Mouse (Mus musculus) adrenal gland, postnatal 4 days (tissue): ENCODE measurements around the gene Taco1. TPM values are rescaled to one million over a fixed set of nuclear protein-coding genes. Genes with fewer than 3 reads are reported as not detected.
"Not testable (repeated sequence)": the region's sequence is repeated elsewhere in the genome, so short reads cannot be mapped to it uniquely, and the experiment has no call there.

Experiments used
- DNase-seq, 2 experiments: peaks; one replicate each; pipeline ENCODE4 v3.0.0; 2021 to 2022; ENCODE audit warnings: low spot score in 2 of 2, mixed read lengths in 2 of 2
- total RNA-seq, 2 experiments: library from RNA; stranded (reverse); gene quantifications; 2 replicates each; pipeline ENCODE4 v1.2.3; 2021

The Taco1 gene
- total RNA-seq, 2 experiments from 2014 or later = 27.3 to 28.6 TPM

DNA sequence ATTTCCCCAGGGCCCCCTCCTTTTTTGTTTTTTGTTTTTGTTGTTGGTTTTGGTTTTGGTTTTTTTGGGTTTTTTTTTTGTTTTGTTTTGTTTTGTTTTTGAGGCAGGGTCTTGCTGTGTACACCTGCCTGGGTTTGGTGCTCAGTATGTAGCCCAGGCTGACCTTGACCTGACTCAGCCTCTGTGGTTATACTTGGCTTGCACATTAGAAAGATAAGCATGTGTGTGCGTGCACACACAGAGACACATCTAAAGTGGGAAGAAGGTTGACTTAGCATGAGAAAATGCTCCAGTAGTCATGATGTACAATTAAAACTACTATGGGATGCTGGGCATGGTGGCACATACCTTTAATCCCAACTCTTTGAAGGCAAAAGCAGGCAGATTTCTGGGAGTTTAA, 5.3 kb upstream of the Taco1 start:
- DNase-seq = no peak

- no peak for DNase-seq
Measured at GRCm38 (mm10) chr11:106061311-106061710, 4.5 kb upstream of the Taco1 start.

DNA sequence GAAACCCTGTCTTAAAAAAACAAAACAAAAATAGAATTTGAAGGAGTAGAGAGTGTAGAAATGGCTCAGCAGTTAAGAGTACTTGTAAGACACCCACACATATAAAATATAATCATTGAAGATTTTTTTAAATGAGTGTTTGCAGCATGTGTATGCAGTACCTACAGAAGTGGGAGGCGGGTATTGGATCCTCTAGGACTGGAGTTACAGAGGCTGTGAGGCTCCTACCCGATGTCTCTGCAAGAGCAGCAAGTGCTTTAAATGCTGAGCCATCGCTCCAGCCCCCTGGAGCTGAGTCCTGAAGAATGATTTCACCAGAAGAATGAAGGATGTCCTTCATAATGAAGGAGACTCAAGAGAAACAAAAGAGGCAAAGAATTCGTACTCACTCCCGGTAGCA, 2.1 kb upstream of the Taco1 start:
- no peak for DNase-seq

GRCm38 (mm10) chr11:106065073-106065922, 563 bp upstream of the Taco1 start:
- no peak for DNase-seq

GRCm38 (mm10) chr11:106066616-106067015, 755 bp downstream of the Taco1 start:
- DNase-seq = not testable (repeated sequence)

GRCm38 (mm10) chr11:106073774-106074173, 7.9 kb downstream of the Taco1 start:
- DNase-seq = no peak

GRCm38 (mm10) chr11:106076321-106076720, 10.5 kb downstream of the Taco1 start:
- DNase-seq = peak; percentile 39 to 63

GRCm38 (mm10) chr11:106083708-106084701, 18.1 kb downstream of the Taco1 start, which contains the start of gene Map3k3:
TSS of gene Map3k3 (plus strand) at chr11:106084613.
- peak; percentile 95 to 97 for DNase-seq

- DNase-seq = peak; percentile 54 to 56
Measured at GRCm38 (mm10) chr11:106084911-106085561, 19.2 kb downstream of the Taco1 start.

- DNase-seq = no peak
Measured at GRCm38 (mm10) chr11:106098223-106098622, 32.4 kb downstream of the Taco1 start.

- no peak for DNase-seq
Measured at GRCm38 (mm10) chr11:106102866-106103265, 37.0 kb downstream of the Taco1 start.

GRCm38 (mm10) chr11:106106047-106106587, 40.3 kb downstream of the Taco1 start:
- no peak for DNase-seq

DNA sequence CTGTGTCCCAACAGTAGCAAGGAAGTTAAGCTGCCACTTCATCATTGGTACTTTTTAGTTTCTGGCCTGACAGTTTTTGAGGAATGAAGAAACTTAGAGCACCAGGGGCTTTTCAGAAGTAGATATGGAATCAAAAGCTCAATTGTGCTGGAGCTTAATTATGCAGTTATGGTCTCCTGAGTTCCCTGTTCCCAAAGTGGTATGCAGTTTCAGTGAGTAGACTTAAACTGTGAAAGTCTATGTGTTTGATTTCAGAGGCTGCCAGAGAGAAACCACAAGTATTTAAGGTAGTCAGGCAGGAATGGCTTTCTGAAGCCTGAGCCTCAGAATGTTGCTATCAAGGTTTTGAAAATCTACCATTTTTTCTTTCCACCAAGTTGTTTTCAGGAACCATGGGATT, 45.8 kb downstream of the Taco1 start:
- DNase-seq = no peak

- no peak for DNase-seq
Measured at GRCm38 (mm10) chr11:106122221-106122620, 56.4 kb downstream of the Taco1 start.

DNA sequence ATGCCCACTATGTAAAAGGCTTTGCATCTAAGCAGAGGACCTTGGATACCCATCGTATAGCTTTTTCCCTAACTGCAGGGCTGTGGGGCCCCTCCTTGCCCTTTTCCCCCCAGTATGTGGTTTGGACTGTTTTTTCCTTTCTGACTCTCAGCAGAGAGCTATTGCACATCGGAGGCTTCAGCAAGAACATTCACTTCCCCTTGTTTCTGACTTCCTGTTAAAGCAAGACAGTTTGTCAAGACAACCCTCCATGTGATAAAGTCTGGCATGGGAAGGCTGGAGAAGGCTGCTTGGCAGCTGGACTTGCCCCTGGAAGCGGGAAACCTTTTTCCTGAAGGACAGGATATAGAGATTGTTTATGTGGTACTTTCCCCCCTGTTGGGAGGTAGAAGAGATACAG, 56.9 kb downstream of the Taco1 start:
- DNase-seq = no peak

Other genes starting within 250 kb of the Taco1 start
- 100 to 1,000 TPM; 189 to 197 TPM for gene Cyb561, start 112.7 kb upstream of the Taco1 start, total RNA-seq
- gene Ace, start 98.1 kb upstream of the Taco1 start, total RNA-seq = 10 to 100 TPM; 12.3 to 19.9 TPM
- gene Ace3, start 71.4 kb upstream of the Taco1 start, total RNA-seq = not detected
- gene Kcnh6, start 57.9 kb upstream of the Taco1 start, total RNA-seq = under 1 TPM; 0.31 to 0.92 TPM
- 10 to 100 TPM; 87.2 to 88.1 TPM for gene Dcaf7, start 29.2 kb upstream of the Taco1 start, total RNA-seq
- gene Map3k3, start 18.6 kb downstream of the Taco1 start, total RNA-seq = 10 to 100 TPM; 55.5 to 60.6 TPM
- not detected for gene Gm10840, start 94.8 kb downstream of the Taco1 start, total RNA-seq
- gene Limd2, start 94.8 kb downstream of the Taco1 start, total RNA-seq = 10 to 100 TPM; 39.8 to 48.2 TPM
- 10 to 100 TPM; 19.3 to 20.1 TPM for gene Strada, start 136.1 kb downstream of the Taco1 start, total RNA-seq
- gene Ccdc47, start 150.3 kb downstream of the Taco1 start, total RNA-seq = 10 to 100 TPM; 86.3 to 89.6 TPM
- gene Ddx42, start 150.9 kb downstream of the Taco1 start, total RNA-seq = 10 to 100 TPM; 74.4 to 76.2 TPM
- gene Ftsj3, start 190.0 kb downstream of the Taco1 start, total RNA-seq = 10 to 100 TPM; 69.3 to 71.0 TPM
- 100 to 1,000 TPM; 131 to 138 TPM for gene Psmc5, start 190.1 kb downstream of the Taco1 start, total RNA-seq
- gene Smarcd2, start 206.9 kb downstream of the Taco1 start, total RNA-seq = 100 to 1,000 TPM; 104 to 117 TPM
- gene Tcam1, start 210.6 kb downstream of the Taco1 start, total RNA-seq = under 1 TPM; 0.25 to 0.34 TPM
- gene Gh, start 235.8 kb downstream of the Taco1 start, total RNA-seq = under 1 TPM in 1 of 2 experiments, not detected in 1; 0.37 TPM
- 1 to 10 TPM; 2.8 to 5.2 TPM for gene Cd79b, start 248.7 kb downstream of the Taco1 start, total RNA-seq